Mouse (Mus musculus): ENCODE measurements at regions not wholly inside any gene's neighbourhood (a gene's known extent, or its start where the extent isn't known, plus 50 kb on each side); places are given as distances from the start of the nearest gene placed in this dataset.
A peak's percentile ranks its signal among the peaks of the same experiment; 100 is the strongest.

DNA sequence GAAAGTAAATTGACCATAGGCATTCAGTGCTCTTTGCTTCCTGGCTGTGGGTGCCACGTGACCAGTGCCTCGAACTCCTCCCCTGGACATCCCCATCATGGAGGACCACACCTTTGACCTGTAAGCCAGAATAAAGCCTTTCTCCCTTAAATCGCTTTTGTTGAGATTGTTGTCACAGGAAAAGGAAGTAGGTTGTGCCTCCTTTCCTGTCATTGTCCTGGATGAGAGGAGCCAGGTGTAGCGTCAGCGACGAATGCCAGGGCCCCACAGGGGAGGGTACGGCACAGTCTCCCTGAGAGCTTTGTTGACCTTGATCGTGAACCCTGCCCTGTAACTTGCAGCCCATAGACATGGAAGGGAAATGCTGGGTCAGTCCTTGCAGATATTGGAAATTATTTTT lies 952.8 kb downstream of the 4930447A16Rik start:
- Histone ChIP-seq H3K4me3 (replicated peaks) (no peak overlapping the region), H3K4me1 (peaks cover 34% of the 10 kb centered on the region), H3K27me3 (replicated peaks) (peaks cover 15% of the 10 kb centered on the region), H3K9me3 (peaks cover 5% of the 10 kb centered on the region; the same call in 1 of the 2 replicates), H3K36me3 (replicated peaks; ENCODE audit: low read length) (no peaks in the 10 kb centered on the region)
- TF ChIP-seq FLI1 (IDR thresholded peaks at IDR 0.05; ENCODE audit: low read length), result no peak
- no peak for TF ChIP-seq GATA1 (IDR thresholded peaks at IDR 0.05; ENCODE audit: borderline replicate concordance, low read length)

DNA sequence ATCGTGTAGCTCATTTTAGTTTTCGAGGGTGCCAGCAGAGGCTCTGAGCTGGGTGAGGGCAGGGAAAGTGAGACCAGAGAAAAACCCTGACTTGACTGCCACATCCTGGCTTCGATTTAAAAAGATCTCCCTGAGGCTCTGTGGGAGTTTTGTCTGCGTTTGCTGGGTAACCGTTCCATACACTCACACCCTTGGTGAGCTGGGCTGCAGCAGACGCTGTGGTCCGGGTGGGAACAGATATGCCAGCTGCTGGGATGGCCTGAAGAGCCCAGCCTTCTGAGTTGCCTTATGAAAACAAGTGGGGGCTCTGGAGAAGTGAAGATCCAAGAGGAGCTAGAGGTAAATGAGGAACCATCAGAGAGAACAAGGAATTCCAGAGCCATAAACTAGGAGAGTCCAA lies 962.3 kb downstream of the 4930447A16Rik start:
- H3K9me3 ChIP-seq, result no peaks in the 10 kb centered on the region
- H3K4me3 ChIP-seq (replicated peaks), result no peak overlapping the region
- H3K27me3 ChIP-seq (replicated peaks), result peaks cover 4% of the 10 kb centered on the region
- no peak for TF ChIP-seq GATA1 (IDR thresholded peaks at IDR 0.05; ENCODE audit: borderline replicate concordance, low read length)
- no peak for TF ChIP-seq FLI1 (IDR thresholded peaks at IDR 0.05; ENCODE audit: low read length)
- peaks cover 76% of the 10 kb centered on the region for H3K4me1 ChIP-seq
- no peaks in the 10 kb centered on the region for H3K36me3 ChIP-seq (replicated peaks; ENCODE audit: low read length)

DNA sequence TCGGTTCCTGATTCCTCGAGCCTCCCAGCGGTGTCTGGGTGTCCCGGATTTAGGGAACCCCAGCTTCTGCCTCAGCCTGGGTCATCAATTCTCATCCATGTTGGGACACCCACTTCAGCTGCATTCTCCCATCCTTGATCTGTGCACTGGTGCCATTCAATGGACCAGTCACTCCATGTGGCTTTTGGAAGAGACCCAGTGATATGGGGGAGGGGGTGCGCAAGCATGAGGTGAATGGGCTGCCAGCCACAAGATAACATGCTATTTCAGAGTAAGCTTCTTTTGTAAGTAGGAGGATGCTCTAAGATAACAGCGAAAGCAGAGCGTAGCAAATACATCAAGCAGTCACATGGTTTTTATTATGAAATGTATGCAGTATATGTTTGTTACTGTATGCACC lies 963.1 kb downstream of the 4930447A16Rik start:
- H3K27me3 ChIP-seq (replicated peaks), result peaks cover 6% of the 10 kb centered on the region
- no peak overlapping the region for H3K4me3 ChIP-seq (replicated peaks)
- no peaks in the 10 kb centered on the region for H3K36me3 ChIP-seq (replicated peaks; ENCODE audit: low read length)
- H3K4me1 ChIP-seq, result peaks cover 67% of the 10 kb centered on the region
- no peak for TF ChIP-seq GATA1 (IDR thresholded peaks at IDR 0.05; ENCODE audit: borderline replicate concordance, low read length)
- no peak for TF ChIP-seq FLI1 (IDR thresholded peaks at IDR 0.05; ENCODE audit: low read length)
- H3K9me3 ChIP-seq, result no peaks in the 10 kb centered on the region

DNA sequence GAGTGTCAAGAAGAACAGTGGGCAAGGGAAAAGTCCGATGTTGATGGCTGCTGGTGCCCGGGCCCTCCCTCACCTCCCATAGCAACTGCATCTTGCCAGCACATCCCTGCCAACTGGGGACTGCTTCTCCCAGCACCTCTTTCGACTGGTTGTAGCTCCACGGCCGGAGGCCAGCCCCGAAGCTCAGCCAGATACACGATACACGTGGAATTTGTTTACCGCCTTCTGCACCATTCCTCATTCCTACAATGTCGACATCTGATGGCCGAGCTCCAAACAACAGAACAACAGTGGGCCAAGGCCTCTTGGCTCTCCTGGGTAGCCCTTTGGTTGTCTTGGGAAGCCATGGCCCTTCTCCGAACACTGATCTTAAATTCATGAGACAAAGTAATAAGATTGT lies 965.1 kb downstream of the 4930447A16Rik start:
- H3K9me3 ChIP-seq, result no peaks in the 10 kb centered on the region
- H3K36me3 ChIP-seq (replicated peaks; ENCODE audit: low read length), result no peaks in the 10 kb centered on the region
- H3K27me3 ChIP-seq (replicated peaks), result peaks cover 10% of the 10 kb centered on the region
- no peak overlapping the region for H3K4me3 ChIP-seq (replicated peaks)
- H3K4me1 ChIP-seq, result peaks cover 51% of the 10 kb centered on the region
- no peak for TF ChIP-seq FLI1 (IDR thresholded peaks at IDR 0.05; ENCODE audit: low read length)
- TF ChIP-seq GATA1 (IDR thresholded peaks at IDR 0.05; ENCODE audit: borderline replicate concordance, low read length), result no peak

DNA sequence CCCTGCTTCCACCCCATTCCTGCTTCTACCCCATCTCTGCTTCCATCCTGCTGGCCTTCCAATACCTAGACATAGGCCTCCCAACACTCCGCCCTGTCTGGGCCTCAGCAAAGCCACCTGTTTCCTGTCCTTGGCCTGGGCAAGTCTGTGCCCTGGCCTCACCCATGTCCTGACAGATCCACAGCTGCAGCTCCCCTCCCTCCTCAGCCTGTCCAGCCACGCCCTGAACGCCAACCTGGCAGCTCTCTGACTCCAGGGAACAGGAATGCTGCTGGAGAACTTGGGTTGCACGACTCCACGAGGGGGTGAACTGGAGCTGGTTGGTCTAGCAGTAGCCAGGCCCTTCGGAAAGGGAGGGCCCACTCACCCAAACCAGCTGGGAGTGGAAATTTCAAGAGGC lies 966.1 kb downstream of the 4930447A16Rik start:
- peaks cover 43% of the 10 kb centered on the region for H3K4me1 ChIP-seq
- no peaks in the 10 kb centered on the region for H3K36me3 ChIP-seq (replicated peaks; ENCODE audit: low read length)
- peak overlapping the region; percentile 1 for H3K4me3 ChIP-seq (replicated peaks)
- peaks cover 11% of the 10 kb centered on the region for H3K27me3 ChIP-seq (replicated peaks)
- H3K9me3 ChIP-seq, result no peaks in the 10 kb centered on the region
- TF ChIP-seq FLI1 (IDR thresholded peaks at IDR 0.05; ENCODE audit: low read length) (no peak), GATA1 (IDR thresholded peaks at IDR 0.05; ENCODE audit: borderline replicate concordance, low read length) (no peak)

DNA sequence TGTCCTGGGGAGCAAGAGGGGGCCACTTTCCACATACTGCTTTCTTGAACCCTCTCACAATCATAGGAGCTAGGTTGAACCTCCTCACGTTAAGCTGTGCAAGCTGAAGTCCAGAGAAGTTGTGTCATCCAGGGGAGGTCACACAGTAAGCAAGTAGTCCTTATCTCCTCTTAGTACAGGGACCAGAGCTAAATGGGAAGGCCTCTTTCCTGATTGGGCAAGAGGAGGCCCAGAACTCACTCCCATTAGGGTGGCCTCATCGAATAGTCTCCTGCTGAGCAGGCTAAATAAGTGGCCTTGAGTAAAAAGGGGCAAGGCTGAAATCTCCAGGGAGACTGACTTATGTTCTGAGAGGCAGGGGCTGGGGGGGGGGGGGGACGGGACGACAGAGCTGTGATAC lies 966.5 kb downstream of the 4930447A16Rik start:
- Histone ChIP-seq H3K4me3 (replicated peaks) (no peak overlapping the region), H3K36me3 (replicated peaks; ENCODE audit: low read length) (no peaks in the 10 kb centered on the region), H3K4me1 (peaks cover 38% of the 10 kb centered on the region), H3K27me3 (replicated peaks) (peaks cover 13% of the 10 kb centered on the region), H3K9me3 (no peaks in the 10 kb centered on the region)
- TF ChIP-seq GATA1 (IDR thresholded peaks at IDR 0.05; ENCODE audit: borderline replicate concordance, low read length), result no peak
- no peak for TF ChIP-seq FLI1 (IDR thresholded peaks at IDR 0.05; ENCODE audit: low read length)

DNA sequence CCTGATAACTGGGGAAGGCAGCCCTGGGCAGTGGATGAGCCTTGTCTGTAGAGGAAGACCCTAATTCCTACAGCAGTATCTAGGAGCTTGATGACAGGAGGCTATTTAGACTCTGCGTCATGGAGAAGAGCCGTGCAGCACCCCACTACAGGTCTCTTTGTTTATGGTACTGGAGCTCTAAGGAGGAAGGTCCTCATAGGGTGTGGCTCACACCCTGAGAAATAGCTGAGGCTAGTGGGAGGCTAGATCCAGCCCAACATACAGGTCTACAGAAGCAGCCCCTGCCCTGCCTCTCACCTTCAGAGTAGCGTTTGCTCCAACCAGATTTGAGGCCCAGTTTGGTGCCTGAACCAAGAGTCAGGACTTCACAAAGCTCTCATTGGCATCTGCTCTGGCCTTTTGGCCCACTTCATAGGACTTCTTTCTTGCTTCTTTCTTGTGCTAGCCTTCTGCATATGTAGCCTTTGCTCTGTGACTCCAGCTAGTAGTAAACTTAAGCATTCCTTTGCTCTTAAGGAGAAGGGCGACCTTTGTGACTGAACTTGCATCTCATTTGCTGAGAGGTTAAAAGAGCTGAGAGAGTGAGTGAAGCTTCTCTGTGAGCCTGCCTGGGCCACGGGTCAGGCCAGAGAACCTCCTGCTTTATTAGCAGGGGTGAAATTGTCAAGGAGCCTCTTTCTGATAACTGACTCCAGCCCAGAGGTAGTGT lies 967.2 kb downstream of the 4930447A16Rik start:
- TF ChIP-seq FLI1 (IDR thresholded peaks at IDR 0.05; ENCODE audit: low read length) (no peak), GATA1 (IDR thresholded peaks at IDR 0.05; ENCODE audit: borderline replicate concordance, low read length) (no peak)
- H3K4me1 ChIP-seq, result peaks cover 31% of the 10 kb centered on the region
- no peaks in the 10 kb centered on the region for H3K9me3 ChIP-seq
- no peaks in the 10 kb centered on the region for H3K36me3 ChIP-seq (replicated peaks; ENCODE audit: low read length)
- H3K27me3 ChIP-seq (replicated peaks), result peaks cover 13% of the 10 kb centered on the region
- no peak overlapping the region for H3K4me3 ChIP-seq (replicated peaks)

DNA sequence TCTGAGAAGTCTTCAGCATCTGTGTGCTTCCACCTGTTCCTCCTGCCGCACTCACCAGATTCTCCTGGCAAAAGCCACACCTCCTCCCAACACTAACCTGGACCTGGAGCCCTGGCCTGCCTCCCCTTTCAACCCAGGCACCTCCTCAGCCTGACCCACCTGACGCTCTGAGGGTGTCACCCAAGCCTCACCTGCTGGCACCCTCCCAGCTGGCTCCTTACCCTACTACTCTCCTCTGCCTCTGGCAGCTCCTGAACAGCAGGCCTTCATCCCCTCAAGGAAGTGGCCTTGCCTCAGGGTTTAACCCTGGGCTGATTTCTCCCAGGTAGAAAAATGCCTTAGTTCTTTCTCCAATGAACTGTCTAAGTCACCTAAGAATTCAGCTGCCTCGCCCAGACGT lies 973.5 kb downstream of the 4930447A16Rik start:
- H3K9me3 ChIP-seq, result no peaks in the 10 kb centered on the region
- TF ChIP-seq GATA1 (IDR thresholded peaks at IDR 0.05; ENCODE audit: borderline replicate concordance, low read length) (no peak), FLI1 (IDR thresholded peaks at IDR 0.05; ENCODE audit: low read length) (no peak)
- no peaks in the 10 kb centered on the region for H3K36me3 ChIP-seq (replicated peaks; ENCODE audit: low read length)
- H3K4me3 ChIP-seq (replicated peaks), result no peak overlapping the region
- peaks cover 42% of the 10 kb centered on the region for H3K27me3 ChIP-seq (replicated peaks)
- peaks cover 12% of the 10 kb centered on the region for H3K4me1 ChIP-seq

DNA sequence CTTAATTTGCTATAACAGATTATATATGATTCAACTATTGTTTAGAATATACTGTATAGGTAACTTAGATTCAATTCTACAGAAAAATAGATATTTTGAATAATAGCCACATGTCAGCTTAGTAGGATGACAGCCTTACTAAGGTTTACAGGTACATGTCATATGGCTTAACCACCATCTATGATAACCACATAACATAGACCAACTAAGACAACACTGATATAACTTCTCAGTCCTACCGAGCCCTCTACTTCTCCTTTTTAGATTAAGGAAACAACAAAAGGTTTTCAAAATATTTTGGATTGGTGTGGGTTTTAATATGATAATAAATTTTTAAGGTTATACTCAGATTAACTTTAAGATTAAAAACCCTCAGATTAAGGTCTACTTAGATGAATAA lies 977.4 kb downstream of the 4930447A16Rik start:
- Histone ChIP-seq H3K4me1 (peaks cover 21% of the 10 kb centered on the region), H3K4me3 (replicated peaks) (no peak overlapping the region), H3K9me3 (no peaks in the 10 kb centered on the region), H3K36me3 (replicated peaks; ENCODE audit: low read length) (no peaks in the 10 kb centered on the region), H3K27me3 (replicated peaks) (peaks cover 56% of the 10 kb centered on the region)
- TF ChIP-seq GATA1 (IDR thresholded peaks at IDR 0.05; ENCODE audit: borderline replicate concordance, low read length), result no peak
- no peak for TF ChIP-seq FLI1 (IDR thresholded peaks at IDR 0.05; ENCODE audit: low read length)

DNA sequence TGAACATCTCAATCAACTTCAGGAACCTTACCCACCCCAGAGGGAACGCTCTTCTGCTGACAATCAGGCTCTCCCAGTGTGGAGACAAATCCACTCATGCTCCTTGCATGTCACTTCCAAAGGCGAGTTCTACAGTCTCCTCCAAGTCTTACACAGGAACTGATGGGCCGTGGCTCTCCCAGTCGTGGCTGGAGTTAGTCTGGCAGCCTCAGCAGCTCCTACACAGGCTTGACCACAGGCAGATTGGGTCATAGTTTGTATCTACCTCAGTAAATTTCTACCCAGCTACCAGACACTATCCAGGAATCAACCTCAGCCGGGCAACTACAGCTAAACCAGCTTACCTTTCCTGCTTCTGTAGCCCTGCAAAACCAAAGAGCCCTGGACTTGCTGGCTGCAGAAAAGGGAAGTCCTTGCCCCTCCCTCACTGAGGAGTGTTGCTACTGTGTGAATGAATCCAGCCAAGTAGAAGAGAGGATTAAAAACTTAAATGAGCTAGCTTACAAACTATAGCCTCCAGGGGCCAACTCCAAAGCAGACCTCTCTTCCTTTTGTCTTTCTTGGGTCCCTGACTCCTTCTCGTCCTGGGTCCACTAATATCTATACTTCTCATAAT lies 978.5 kb downstream of the 4930447A16Rik start:
- no peaks in the 10 kb centered on the region for H3K9me3 ChIP-seq
- TF ChIP-seq FLI1 (IDR thresholded peaks at IDR 0.05; ENCODE audit: low read length), result no peak
- no peak for TF ChIP-seq GATA1 (IDR thresholded peaks at IDR 0.05; ENCODE audit: borderline replicate concordance, low read length)
- peaks cover 62% of the 10 kb centered on the region for H3K27me3 ChIP-seq (replicated peaks)
- H3K36me3 ChIP-seq (replicated peaks; ENCODE audit: low read length), result no peaks in the 10 kb centered on the region
- no peak overlapping the region for H3K4me3 ChIP-seq (replicated peaks)
- peaks cover 21% of the 10 kb centered on the region for H3K4me1 ChIP-seq
